Mouse (Mus musculus) megakaryocyte, embryonic 14.5 days (primary cell): Measurements from ENCODE around the gene 4933405L10Rik.

ENCODE experiments used
- FLI1 ChIP-seq: IDR thresholded peaks from 2 replicates; pipeline ENCODE4 v1.6.1; 2012; ENCODE audit warnings: low read length, inconsistent platforms, mixed read lengths
- GATA1 ChIP-seq: IDR thresholded peaks from 3 replicates; pipeline ENCODE4 v1.6.1; 2012; ENCODE audit warnings: mixed read lengths, low read length, inconsistent platforms, borderline replicate concordance

GRCm38 (mm10) chr8:105719637-105720036, 12.2 kb downstream of the 4933405L10Rik start:
- TF ChIP-seq GATA1: no peak
- no peak for TF ChIP-seq FLI1
